Mouse (Mus musculus) MEL (cell line): ENCODE data around the gene Usp32.

Source experiments
- BHLHE40 ChIP-seq: IDR thresholded peaks from 2 replicates; pipeline ENCODE4 v1.6.1; 2012; ENCODE audit warnings: low read depth, mild to moderate bottlenecking, inconsistent platforms, low read length, improper control_type of control experiment, borderline replicate concordance
- CTCF ChIP-seq, 3 experiments: IDR thresholded peaks in 2 of 3; conservative IDR thresholded peaks in 1 of 3; 2 replicates each; pipeline ENCODE4 v1.5.1; 2011 to 2012; ENCODE audit warnings: low read length in 3 of 3, low read depth in 2 of 3, mild to moderate bottlenecking in 2 of 3, improper control_type of control experiment in 1 of 3, inconsistent platforms in 1 of 3, mixed read lengths in 1 of 3, moderate library complexity in 1 of 3; ENCODE audit not compliant: control insufficient read depth in 1 of 3, insufficient read depth in 1 of 3, poor library complexity in 1 of 3, severe bottlenecking in 1 of 3
- GATA1 ChIP-seq: IDR thresholded peaks from 2 replicates; pipeline ENCODE4 v1.6.1; 2011; ENCODE audit warnings: low read depth, low read length, improper control_type of control experiment
- NRF1 ChIP-seq: IDR thresholded peaks from 2 replicates; pipeline ENCODE4 v1.6.1; 2014; ENCODE audit warnings: low read depth, mild to moderate bottlenecking, inconsistent platforms, low read length, improper control_type of control experiment, moderate library complexity; ENCODE audit not compliant: poor library complexity, insufficient read depth, severe bottlenecking
- POLR2A ChIP-seq, 2 experiments: IDR thresholded peaks; 2 replicates each; pipeline ENCODE4 v1.6.1; 2011 to 2012; ENCODE audit warnings: low read length in 2 of 2, mild to moderate bottlenecking in 2 of 2, control low read depth in 1 of 2, improper control_type of control experiment in 1 of 2, low read depth in 1 of 2, moderate library complexity in 1 of 2; ENCODE audit not compliant: control insufficient read depth in 1 of 2, insufficient read depth in 1 of 2, poor library complexity in 1 of 2
- POLR2AphosphoS2 ChIP-seq: IDR thresholded peaks from 2 replicates; pipeline ENCODE4 v1.6.1; 2011; ENCODE audit warnings: low read length, improper control_type of control experiment
- TAL1 ChIP-seq: IDR thresholded peaks from 2 replicates; pipeline ENCODE4 v1.6.1; 2012; ENCODE audit warnings: mild to moderate bottlenecking, inconsistent platforms, low read length, moderate library complexity, mixed read lengths
- USF2 ChIP-seq, 2 experiments: IDR thresholded peaks; 2 replicates each; pipeline ENCODE4 v1.6.1; 2011 to 2012; ENCODE audit warnings: improper control_type of control experiment in 2 of 2, low read length in 2 of 2, borderline replicate concordance in 1 of 2, inconsistent platforms in 1 of 2, low read depth in 1 of 2, mild to moderate bottlenecking in 1 of 2; ENCODE audit not compliant: insufficient read depth in 1 of 2

DNA sequence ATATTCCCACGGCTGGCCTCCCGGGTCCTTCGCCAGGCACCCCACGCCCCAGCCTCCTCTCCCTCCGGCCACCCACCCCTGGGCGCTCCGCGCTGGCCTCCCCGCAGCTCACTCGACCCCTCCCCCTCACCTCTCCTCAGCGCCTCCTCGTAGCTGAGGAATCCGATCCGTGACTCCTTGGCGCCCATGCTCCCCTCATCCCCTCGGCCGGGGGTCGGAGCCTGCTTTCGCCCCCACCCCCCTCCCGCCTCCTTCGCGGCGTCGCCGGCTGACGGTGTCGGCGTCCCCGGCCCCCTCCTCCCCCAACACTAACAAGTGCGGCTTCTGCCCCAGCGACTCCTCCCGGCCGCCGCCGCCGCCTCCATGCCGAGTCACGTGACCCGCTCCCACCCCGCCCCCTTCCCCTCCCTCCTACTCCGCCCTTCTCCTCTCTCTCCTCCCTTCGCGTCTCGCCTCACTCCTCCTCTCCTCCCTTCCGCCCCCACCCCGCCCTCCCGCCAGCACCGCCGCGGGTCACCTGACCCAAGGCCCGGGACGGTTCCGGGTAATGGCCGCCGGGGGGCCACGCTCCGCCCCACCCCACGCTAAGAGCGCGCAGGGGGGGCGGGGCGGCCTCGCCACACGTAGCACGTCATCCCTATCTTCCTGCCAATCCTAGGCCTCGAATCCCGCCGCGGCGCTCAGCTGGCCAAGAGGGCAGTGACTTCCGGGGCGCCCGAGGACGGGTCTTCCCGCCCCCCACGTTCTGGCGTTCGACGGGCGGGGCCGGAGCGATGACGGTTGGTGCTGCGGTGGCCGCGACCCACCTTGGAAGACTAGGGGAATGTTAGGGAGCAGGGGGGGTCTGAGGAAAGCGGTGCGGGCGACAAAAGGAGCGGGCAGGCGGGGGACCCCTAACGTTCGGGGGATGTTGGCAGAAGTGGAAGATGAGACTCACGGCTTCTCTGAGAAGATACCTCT is at the start of gene Usp32:
- 0 out of 6 replicates have a peak, but pooled peaks of 1 of the 3 experiments have one; percentile 10 for TF ChIP-seq CTCF (IDR thresholded peaks at IDR 0.05 in 2 of 3, conservative IDR thresholded peaks at IDR 0.05 in 1 of 3; ENCODE audit: control insufficient read depth in 1 of 3, insufficient read depth in 1 of 3, low read depth in 2 of 3, low read length in 3 of 3, poor library complexity in 1 of 3, severe bottlenecking in 1 of 3)
- peak; percentile 72; the same call in 1 of the 2 replicates for TF ChIP-seq POLR2AphosphoS2
- TF ChIP-seq USF2 (IDR thresholded peaks at IDR 0.05; ENCODE audit: borderline replicate concordance in 1 of 2, insufficient read depth in 1 of 2, low read depth in 1 of 2, low read length in 2 of 2) = peak; percentile 44 to 69; a peak in 3 of 4 replicates
- peak; percentile 56; the same call in 1 of the 2 replicates for TF ChIP-seq BHLHE40
- no peak for TF ChIP-seq GATA1
- peak; percentile 76 to 88 for TF ChIP-seq POLR2A (IDR thresholded peaks at IDR 0.05; ENCODE audit: control insufficient read depth in 1 of 2, insufficient read depth in 1 of 2, low read depth in 1 of 2, low read length in 2 of 2, poor library complexity in 1 of 2)
- TF ChIP-seq NRF1 = peak; percentile 47; the same call in 1 of the 2 replicates
- no peak for TF ChIP-seq TAL1
